Mouse (Mus musculus): ENCODE results near the gene Ppp1r14b. TPM values are rescaled to one million over a fixed set of nuclear protein-coding genes. Genes with fewer than 3 reads are reported as not detected.

Ppp1r14b gene
- polyA plus RNA-seq (2015; fragmentation: Nextera tagmentation; extraction: Ambion mirVana), result 102 and 105 TPM in 2 replicates

- Histone ChIP-seq H3K4me3 (ENCODE audit: low read depth, low read length) (peak within 1 kb of the TSS; percentile 59), H3K4me2 (replicated peaks; ENCODE audit: low read depth) (peak within 1 kb of the TSS; percentile 88), H3K9me3 (ENCODE audit: control insufficient read depth) (no peaks in the 10 kb centered on the region), H3K27me3 (replicated peaks; ENCODE audit: control insufficient read depth, insufficient read depth, low read length) (no peaks in the 10 kb centered on the region), H3K27ac (ENCODE audit: low read depth, low read length) (peak within 1 kb of the TSS; percentile 88), H3K9ac (ENCODE audit: low read depth, low read length) (peak within 1 kb of the TSS; percentile 69), H3K36me3 (ENCODE audit: control insufficient read depth, insufficient read depth) (peaks cover 8% of the 10 kb centered on the region; the same call in 1 of the 2 replicates), H3K4me1 (replicated peaks; ENCODE audit: control insufficient read depth, insufficient read depth, low read length) (peaks cover 14% of the 10 kb centered on the region)
- no peak for TF ChIP-seq CTCF (IDR thresholded peaks at IDR 0.05; ENCODE audit: low read depth)
- under 1% methylated on average over 65 of the region's 84 CpGs for WGBS
- ATAC-seq, result peak; percentile 44
Measured at GRCm38 (mm10) chr19:6974211-6975205, at the start of gene Ppp1r14b. TSS of gene Ppp1r14b (plus strand) at chr19:6974968.

- Histone ChIP-seq H3K9ac (ENCODE audit: low read depth, low read length) (no peak within 1 kb of the TSS), H3K27me3 (replicated peaks; ENCODE audit: control insufficient read depth, insufficient read depth, low read length) (peaks cover 37% of the 10 kb centered on the region)
- TF ChIP-seq CTCF (IDR thresholded peaks at IDR 0.05; ENCODE audit: low read depth), result no peak
Measured at GRCm38 (mm10) chr19:6925307-6925573, 49.5 kb upstream of the Ppp1r14b start, which contains the start of gene Catsperz. TSS of gene Catsperz (minus strand) at chr19:6925380.

GRCm38 (mm10) chr19:6925611-6926329 lies 49.0 kb upstream of the Ppp1r14b start:
- Histone ChIP-seq H3K27ac (ENCODE audit: low read depth, low read length) (no peak overlapping the region), H3K4me3 (ENCODE audit: low read depth, low read length) (peak overlapping the region; percentile 27), H3K27me3 (replicated peaks; ENCODE audit: control insufficient read depth, insufficient read depth, low read length) (peaks cover 39% of the 10 kb centered on the region)

More at GRCm38 (mm10) chr19:6925307-6925573, 49.5 kb upstream of the Ppp1r14b start, which contains the start of gene Catsperz:
- H3K9me3 ChIP-seq (ENCODE audit: control insufficient read depth), result no peaks in the 10 kb centered on the region
- H3K36me3 ChIP-seq (ENCODE audit: control insufficient read depth, insufficient read depth), result no peaks in the 10 kb centered on the region
- peaks cover 7% of the 10 kb centered on the region; the same call in 1 of the 2 replicates for H3K4me1 ChIP-seq (replicated peaks; ENCODE audit: control insufficient read depth, insufficient read depth, low read length)
- no peak for ATAC-seq
- WGBS, result 5% methylated on average over 9 of the region's 9 CpGs
- peak within 1 kb of the TSS; percentile 27 for H3K4me3 ChIP-seq (ENCODE audit: low read depth, low read length)
- no peak within 1 kb of the TSS for H3K27ac ChIP-seq (ENCODE audit: low read depth, low read length)
- H3K4me2 ChIP-seq (replicated peaks; ENCODE audit: low read depth), result peak within 1 kb of the TSS; percentile 47

GRCm38 (mm10) chr19:6926559-6927255 lies 48.1 kb upstream of the Ppp1r14b start:
- H3K4me2 ChIP-seq (replicated peaks; ENCODE audit: low read depth), result peak overlapping the region; percentile 48
- no peak for ATAC-seq
- H3K27me3 ChIP-seq (replicated peaks; ENCODE audit: control insufficient read depth, insufficient read depth, low read length), result peaks cover 45% of the 10 kb centered on the region
- H3K36me3 ChIP-seq (ENCODE audit: control insufficient read depth, insufficient read depth), result no peaks in the 10 kb centered on the region
- no peaks in the 10 kb centered on the region for H3K9me3 ChIP-seq (ENCODE audit: control insufficient read depth)
- no peak overlapping the region for H3K9ac ChIP-seq (ENCODE audit: low read depth, low read length)
- 22% methylated on average over 26 of the region's 26 CpGs for WGBS
- TF ChIP-seq CTCF (IDR thresholded peaks at IDR 0.05; ENCODE audit: low read depth), result no peak
- H3K27ac ChIP-seq (ENCODE audit: low read depth, low read length), result no peak overlapping the region
- peaks cover 7% of the 10 kb centered on the region; the same call in 1 of the 2 replicates for H3K4me1 ChIP-seq (replicated peaks; ENCODE audit: control insufficient read depth, insufficient read depth, low read length)
- 0 out of 2 replicates have a peak overlapping the region, but pooled peaks have one; percentile 18 for H3K4me3 ChIP-seq (ENCODE audit: low read depth, low read length)

More at GRCm38 (mm10) chr19:6925611-6926329, 49.0 kb upstream of the Ppp1r14b start:
- Histone ChIP-seq H3K4me1 (replicated peaks; ENCODE audit: control insufficient read depth, insufficient read depth, low read length) (peaks cover 7% of the 10 kb centered on the region; the same call in 1 of the 2 replicates), H3K4me2 (replicated peaks; ENCODE audit: low read depth) (no peak overlapping the region), H3K9me3 (ENCODE audit: control insufficient read depth) (no peaks in the 10 kb centered on the region), H3K9ac (ENCODE audit: low read depth, low read length) (no peak overlapping the region), H3K36me3 (ENCODE audit: control insufficient read depth, insufficient read depth) (no peaks in the 10 kb centered on the region)
- WGBS, result 28% methylated on average over 39 of the region's 40 CpGs
- no peak for TF ChIP-seq CTCF (IDR thresholded peaks at IDR 0.05; ENCODE audit: low read depth)
- ATAC-seq, result no peak

- WGBS, result 24% methylated on average over 9 of the region's 9 CpGs
Measured at GRCm38 (mm10) chr19:6928080-6928479, 46.7 kb upstream of the Ppp1r14b start.

More at GRCm38 (mm10) chr19:6928080-6928479, 46.7 kb upstream of the Ppp1r14b start:
- ATAC-seq, result no peak
- no peak overlapping the region; the same call in 1 of the 2 replicates for H3K4me3 ChIP-seq (ENCODE audit: low read depth, low read length)
- H3K4me1 ChIP-seq (replicated peaks; ENCODE audit: control insufficient read depth, insufficient read depth, low read length), result peaks cover 7% of the 10 kb centered on the region; the same call in 1 of the 2 replicates
- no peaks in the 10 kb centered on the region for H3K9me3 ChIP-seq (ENCODE audit: control insufficient read depth)
- H3K9ac ChIP-seq (ENCODE audit: low read depth, low read length), result no peak overlapping the region
- no peak overlapping the region for H3K4me2 ChIP-seq (replicated peaks; ENCODE audit: low read depth)
- no peak overlapping the region for H3K27ac ChIP-seq (ENCODE audit: low read depth, low read length)
- TF ChIP-seq CTCF (IDR thresholded peaks at IDR 0.05; ENCODE audit: low read depth), result no peak
- peaks cover 55% of the 10 kb centered on the region for H3K27me3 ChIP-seq (replicated peaks; ENCODE audit: control insufficient read depth, insufficient read depth, low read length)
- H3K36me3 ChIP-seq (ENCODE audit: control insufficient read depth, insufficient read depth), result no peaks in the 10 kb centered on the region
